Mouse (Mus musculus): ENCODE results near the gene Dgat2.

The Dgat2 gene

GRCm38 (mm10) chr7:99136789-99137188 lies 45.7 kb downstream of the Dgat2 start:
- no peak for DNase-seq

GRCm38 (mm10) chr7:99133811-99134402 lies 48.6 kb downstream of the Dgat2 start:
- no peak for DNase-seq

GRCm38 (mm10) chr7:99132597-99132996 lies 49.9 kb downstream of the Dgat2 start:
- DNase-seq, result no peak

GRCm38 (mm10) chr7:99131819-99132353 lies 50.6 kb downstream of the Dgat2 start:
- no peak for DNase-seq

- DNase-seq, result no peak
These were observed 53.6 kb downstream of the Dgat2 start for GRCm38 (mm10) chr7:99128965-99129364.

- DNase-seq, result no peak
These were observed 54.2 kb downstream of the Dgat2 start for GRCm38 (mm10) chr7:99128020-99128950.

- no peak for DNase-seq
These were observed 56.5 kb downstream of the Dgat2 start for GRCm38 (mm10) chr7:99126057-99126456.

- DNase-seq, result no peak
These were observed 59.9 kb downstream of the Dgat2 start for GRCm38 (mm10) chr7:99122651-99123050.

- peak; percentile 35 to 69 for DNase-seq
These were observed 61.5 kb downstream of the Dgat2 start for GRCm38 (mm10) chr7:99120865-99121521.

- DNase-seq, result peak in 1 of 2 experiments; percentile 40
These were observed 62.4 kb downstream of the Dgat2 start for GRCm38 (mm10) chr7:99120082-99120481.

- DNase-seq, result no peak
These were observed 65.7 kb downstream of the Dgat2 start for GRCm38 (mm10) chr7:99116781-99117180.

GRCm38 (mm10) chr7:99114006-99114726 lies 68.4 kb downstream of the Dgat2 start:
- DNase-seq, result no peak

- no peak for DNase-seq
These were observed 75.0 kb downstream of the Dgat2 start for GRCm38 (mm10) chr7:99107566-99107965.

- no peak for DNase-seq
These were observed 75.7 kb downstream of the Dgat2 start for GRCm38 (mm10) chr7:99106714-99107270.
